Mouse (Mus musculus): ENCODE measurements at regions not wholly inside any gene's neighbourhood (a gene's known extent, or its start where the extent isn't known, plus 50 kb on each side); places are given as distances from the start of the nearest gene placed in this dataset.

DNA sequence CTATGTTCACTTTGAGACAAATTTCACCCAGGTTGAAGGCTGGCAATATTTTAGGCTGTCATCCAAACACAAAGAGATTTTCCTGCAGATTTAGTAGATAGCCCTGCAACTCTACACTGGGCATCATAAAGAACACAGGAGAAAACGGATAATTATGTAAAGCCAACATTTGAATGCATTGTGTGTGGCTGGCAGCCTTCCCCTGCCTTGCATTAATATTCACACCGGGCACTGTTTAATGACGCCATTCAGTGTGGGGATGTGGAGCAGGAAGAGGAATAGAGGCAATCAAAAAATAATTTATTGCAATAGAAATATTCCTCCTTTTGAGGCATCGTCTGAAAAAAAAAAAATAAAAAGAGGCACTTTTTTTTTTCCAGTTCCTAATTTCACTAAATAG is 105.7 kb downstream of the Samd5 start:
- DNase-seq (ENCODE audit: low spot score): no peak

- DNase-seq (ENCODE audit: low spot score): no peak
These were observed 117.4 kb downstream of the Samd5 start for GRCm38 (mm10) chr10:9557517-9558065.

DNA sequence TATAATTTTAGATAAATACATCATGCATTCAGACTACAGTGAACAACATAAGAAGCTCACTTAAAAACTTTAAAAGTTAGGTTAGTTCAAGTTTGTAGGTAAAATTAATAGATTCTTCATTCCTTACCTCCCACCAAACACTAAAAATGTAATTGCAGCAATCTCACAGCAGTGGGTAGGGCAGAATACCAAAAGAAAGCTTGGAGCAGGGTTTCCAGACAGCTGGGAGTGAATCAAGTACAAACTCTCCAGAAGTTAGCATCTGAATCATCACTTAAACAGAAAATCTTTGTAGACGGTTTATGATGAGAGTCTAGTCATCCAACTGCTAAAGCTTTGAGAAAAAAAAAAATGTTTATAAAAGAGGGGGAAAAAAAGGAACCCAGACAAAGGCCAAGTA is 117.9 kb downstream of the Samd5 start:
- DNase-seq (ENCODE audit: low spot score): no peak

DNA sequence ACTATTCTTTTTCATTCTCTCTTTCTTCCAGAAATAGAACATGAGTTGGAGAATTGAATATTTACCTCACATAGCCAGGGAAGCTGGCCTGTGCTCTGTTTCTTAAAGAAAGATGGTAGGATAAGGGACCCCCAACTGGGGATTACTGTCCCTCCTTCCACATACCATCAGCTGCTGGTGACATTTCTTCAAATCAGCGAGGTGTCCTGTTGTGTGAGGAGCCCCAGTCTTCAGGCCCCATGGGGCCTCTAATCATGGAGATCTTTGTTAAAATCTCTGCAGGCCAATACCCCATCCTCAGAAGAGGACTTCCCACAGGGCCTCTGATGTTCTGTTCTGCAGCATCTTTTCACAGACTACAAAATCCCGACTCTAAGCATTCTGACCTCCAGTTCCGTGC is 121.1 kb downstream of the Samd5 start:
- DNase-seq (ENCODE audit: low spot score): no peak

DNA sequence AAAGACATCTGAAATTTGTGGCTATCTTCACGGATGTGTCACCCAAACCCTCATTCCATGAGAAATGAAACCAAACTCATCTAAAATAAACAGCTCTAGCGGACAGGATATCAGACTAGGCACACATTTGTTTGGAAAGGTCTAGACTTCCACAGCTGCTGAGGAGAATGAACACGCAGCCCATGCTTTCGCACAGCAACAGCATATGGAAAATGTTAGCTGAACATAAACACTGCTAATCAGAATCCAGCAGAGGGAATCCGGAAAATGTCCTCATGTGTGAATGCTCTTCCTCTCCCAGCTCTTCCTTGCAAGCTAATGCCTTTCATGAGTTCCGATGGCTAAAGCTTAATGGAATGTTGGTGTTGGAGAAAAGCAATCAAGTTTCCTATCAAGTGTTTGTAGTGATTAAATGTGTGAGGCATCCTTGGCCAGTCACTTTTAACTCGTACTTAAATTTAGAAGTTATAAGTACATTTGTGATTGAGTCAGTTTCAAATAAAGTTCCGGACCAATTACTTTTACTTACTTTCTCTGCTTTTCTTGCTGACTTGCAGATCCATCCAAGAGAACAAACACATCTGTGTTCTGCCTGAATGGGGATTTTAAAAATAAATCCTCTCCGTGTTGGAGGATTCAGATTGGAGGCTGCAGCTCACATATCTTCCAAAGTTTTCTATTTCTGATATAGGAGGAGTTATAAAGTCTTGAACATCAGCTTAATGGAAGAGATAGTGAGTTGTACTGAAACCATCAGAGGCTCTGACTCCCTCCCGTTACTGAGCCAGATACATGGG is 124.9 kb downstream of the Samd5 start:
- no peak for DNase-seq (ENCODE audit: low spot score)

- no peak for DNase-seq (ENCODE audit: low spot score)
These were observed 129.2 kb downstream of the Samd5 start for GRCm38 (mm10) chr10:9545807-9546206.

GRCm38 (mm10) chr10:9544041-9544786 is 130.8 kb downstream of the Samd5 start:
- no peak for DNase-seq (ENCODE audit: low spot score)

GRCm38 (mm10) chr10:9541579-9541978 is 133.4 kb downstream of the Samd5 start:
- DNase-seq (ENCODE audit: low spot score): no peak

- DNase-seq (ENCODE audit: low spot score): no peak
These were observed 137.3 kb downstream of the Samd5 start for GRCm38 (mm10) chr10:9537686-9538085.

- no peak for DNase-seq (ENCODE audit: low spot score)
These were observed 140.5 kb downstream of the Samd5 start for GRCm38 (mm10) chr10:9534552-9534951.

GRCm38 (mm10) chr10:9533283-9533682 is 141.7 kb downstream of the Samd5 start:
- DNase-seq (ENCODE audit: low spot score): no peak

DNA sequence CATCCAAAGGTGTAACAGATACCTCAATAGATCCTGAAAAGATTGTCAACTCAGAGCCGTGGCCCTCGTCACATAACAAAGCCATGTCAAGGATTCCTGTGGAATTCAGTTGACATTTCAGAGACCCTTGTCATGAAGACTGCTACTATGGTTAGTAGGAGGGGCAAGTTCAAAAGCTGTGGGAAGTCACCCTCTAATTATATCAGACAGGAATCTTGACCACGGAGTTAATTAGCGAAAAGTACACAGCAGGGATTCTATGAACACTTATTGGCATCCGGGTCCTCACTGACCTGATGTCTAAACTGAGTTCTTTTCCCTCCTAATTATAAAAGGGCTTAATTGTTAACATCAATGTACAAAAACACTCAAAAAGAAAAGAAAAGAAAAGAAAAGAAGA is 143.1 kb downstream of the Samd5 start:
- no peak for DNase-seq (ENCODE audit: low spot score)

DNA sequence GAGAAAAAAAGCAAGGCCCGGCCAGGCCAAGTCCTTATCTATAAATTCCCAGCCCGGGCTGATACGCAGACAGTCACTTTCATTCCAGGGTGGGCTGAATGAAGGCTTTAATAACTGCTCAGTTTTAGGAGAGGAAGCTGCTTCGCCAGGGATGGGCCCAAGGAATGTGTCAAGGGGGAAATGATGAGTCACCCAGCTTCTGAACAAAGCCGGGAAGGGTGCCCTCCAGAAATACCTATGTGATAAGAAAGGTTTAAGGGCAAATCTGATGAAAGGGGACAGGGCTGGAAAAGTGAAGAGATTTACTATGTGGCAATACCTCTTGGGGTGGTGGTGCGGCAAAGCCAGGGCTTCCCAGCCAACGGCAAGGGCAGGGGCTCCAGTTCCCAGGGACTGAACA is 145.6 kb downstream of the Samd5 start:
- DNase-seq (ENCODE audit: low spot score): peak; percentile 12

GRCm38 (mm10) chr10:9528066-9528465 is 146.9 kb downstream of the Samd5 start:
- DNase-seq (ENCODE audit: low spot score): no peak

DNA sequence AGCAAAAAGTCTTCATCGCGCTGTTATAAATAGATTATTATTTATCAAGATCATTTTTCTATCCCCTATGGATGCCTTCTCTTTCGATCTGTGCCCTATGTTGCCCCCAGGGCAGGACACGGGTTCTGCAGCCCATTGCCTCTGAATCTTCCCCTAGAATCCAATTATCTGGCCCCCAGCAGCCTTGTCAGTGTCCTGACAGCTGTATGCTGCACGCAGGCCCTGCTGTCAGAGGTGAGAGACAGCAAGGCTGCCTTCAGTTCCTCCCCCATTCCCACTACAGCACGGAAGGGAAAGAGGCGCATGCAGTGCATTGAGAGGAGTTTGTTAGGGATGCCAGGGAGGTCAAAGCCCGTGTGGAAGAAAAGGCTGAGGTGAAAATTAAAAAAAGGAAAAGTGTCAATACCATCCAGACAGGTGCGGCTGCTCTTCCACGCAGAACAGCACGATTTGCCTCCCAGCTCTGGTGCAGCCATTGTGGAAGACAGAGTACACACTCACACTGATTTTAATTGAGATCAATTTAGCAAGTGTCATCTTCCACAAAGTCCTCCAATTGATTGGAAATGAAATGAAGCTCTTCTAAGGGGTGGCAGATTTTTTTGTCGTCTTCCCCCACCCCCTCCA is 165.1 kb downstream of the Samd5 start:
- no peak for DNase-seq (ENCODE audit: low spot score)

GRCm38 (mm10) chr10:9509092-9509671 is 165.8 kb downstream of the Samd5 start:
- no peak for DNase-seq (ENCODE audit: low spot score)

- DNase-seq (ENCODE audit: low spot score): no peak
These were observed 171.2 kb downstream of the Samd5 start for GRCm38 (mm10) chr10:9503569-9504493.

DNA sequence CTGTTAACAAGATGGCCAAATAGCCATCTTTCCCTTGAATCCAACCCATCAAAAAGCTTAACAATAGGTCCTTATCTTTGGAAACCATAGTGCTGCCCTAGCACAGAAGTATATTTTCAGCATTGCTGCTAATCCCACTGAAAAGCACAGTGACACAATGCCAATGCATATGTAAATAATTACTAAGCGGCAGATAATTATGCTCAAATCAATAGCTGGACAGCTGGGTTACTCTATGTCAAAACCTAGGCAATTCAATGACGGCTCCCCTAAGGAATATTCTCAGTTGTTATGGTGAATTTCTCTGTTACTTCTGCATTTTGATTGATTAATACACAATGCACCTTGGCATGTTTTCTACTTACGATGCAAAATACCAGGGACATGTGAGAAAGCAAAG is 176.5 kb downstream of the Samd5 start:
- DNase-seq (ENCODE audit: low spot score): no peak

GRCm38 (mm10) chr10:9497021-9497420 is 178.0 kb downstream of the Samd5 start:
- no peak for DNase-seq (ENCODE audit: low spot score)

GRCm38 (mm10) chr10:9495143-9495651 is 179.8 kb downstream of the Samd5 start:
- DNase-seq (ENCODE audit: low spot score): no peak

GRCm38 (mm10) chr10:9490416-9490815 is 184.6 kb downstream of the Samd5 start:
- no peak for DNase-seq (ENCODE audit: low spot score)
